Mouse (Mus musculus) effector memory CD4-positive, alpha-beta T cell, adult 5 months (primary cell): ENCODE results near the gene Elp4. TPM values are rescaled to one million over a fixed set of nuclear protein-coding genes. Genes with fewer than 3 reads are reported as not detected.

Experiments used
- polyA plus RNA-seq: library from polyadenylated mRNA; unstranded; fragments of 100-300 nt; shearing (Covaris generic); gene quantifications from one replicate; pipeline ENCODE4 v1.2.1, GENCODE M21; 2017

Gene Elp4
- 18.0 TPM for polyA plus RNA-seq

GRCm38 (mm10) chr2:105903896-105904756 is at the start of gene Elp4, which contains the start of gene Immp1l:
Gene Elp4, minus strand, starts transcription at chr2:105904564.
Gene Immp1l, plus strand, starts transcription at chr2:105904638.

GRCm38 (mm10) chr2:105668271-105669270 is 235.8 kb downstream of the Elp4 start, which contains the start of gene Pax6:
Gene Pax6, plus strand, starts transcription at chr2:105668900.

Other genes with a start within 250 kb of the Elp4 start
- gene Pax6, start 235.7 kb downstream of the Elp4 start, polyA plus RNA-seq, result 0.56 TPM
- 49.2 TPM for gene Immp1l, start 74 bp upstream of the Elp4 start, polyA plus RNA-seq
- 29.0 TPM for gene Dnajc24, start 99.0 kb upstream of the Elp4 start, polyA plus RNA-seq